Mouse (Mus musculus): ENCODE data around the gene Atpif1.

GRCm38 (mm10) chr4:132484820-132485219, 48.6 kb downstream of the Atpif1 start:
- TF ChIP-seq CTCF (IDR thresholded peaks at IDR 0.05; ENCODE audit: insufficient read depth, low read depth, low read length) (no peak), POLR2A (IDR thresholded peaks at IDR 0.05; ENCODE audit: insufficient read depth, low read depth, low read length) (no peak)
